Mouse (Mus musculus): ENCODE measurements around the gene Cat. TPM values are rescaled to one million over a fixed set of nuclear protein-coding genes. Genes with fewer than 3 reads are reported as not detected.

Gene Cat
- total and polyA plus RNA-seq, 2 experiments, result 1,476 to 1,807 TPM

GRCm38 (mm10) chr2:103476657-103477056, 8.3 kb downstream of the Cat start:
- H3K9ac ChIP-seq (ENCODE audit: low read depth, low read length), result peak overlapping the region; percentile 87
- WGBS, result 36% methylated on average over 11 of the region's 11 CpGs
- H3K4me1 ChIP-seq (ENCODE audit: control insufficient read depth, insufficient read depth, low read length), result peaks cover 38% of the 10 kb centered on the region
- DNase-seq (ENCODE audit: extremely low read depth, low read depth, low spot score), result peak; percentile 57
- H3K27me3 ChIP-seq (ENCODE audit: control insufficient read depth, insufficient read depth, low read length), result no peaks in the 10 kb centered on the region
- peaks cover 62% of the 10 kb centered on the region for H3K36me3 ChIP-seq (ENCODE audit: control insufficient read depth, insufficient read depth, low read length)
- peak overlapping the region; percentile 95 for H3K27ac ChIP-seq (replicated peaks; ENCODE audit: insufficient read depth, low read depth, low read length)
- H3K79me2 ChIP-seq (ENCODE audit: control insufficient read depth, insufficient read depth, low read length), result peaks cover 29% of the 10 kb centered on the region; the same call in 1 of the 2 replicates
- TF ChIP-seq POLR2A (IDR thresholded peaks at IDR 0.05; ENCODE audit: extremely low read depth, insufficient read depth, low read length) (no peak), CTCF (IDR thresholded peaks at IDR 0.05; ENCODE audit: low read depth, low read length) (no peak)
- H3K4me3 ChIP-seq (ENCODE audit: insufficient read depth, low read depth, low read length), result peak overlapping the region; percentile 47

DNA sequence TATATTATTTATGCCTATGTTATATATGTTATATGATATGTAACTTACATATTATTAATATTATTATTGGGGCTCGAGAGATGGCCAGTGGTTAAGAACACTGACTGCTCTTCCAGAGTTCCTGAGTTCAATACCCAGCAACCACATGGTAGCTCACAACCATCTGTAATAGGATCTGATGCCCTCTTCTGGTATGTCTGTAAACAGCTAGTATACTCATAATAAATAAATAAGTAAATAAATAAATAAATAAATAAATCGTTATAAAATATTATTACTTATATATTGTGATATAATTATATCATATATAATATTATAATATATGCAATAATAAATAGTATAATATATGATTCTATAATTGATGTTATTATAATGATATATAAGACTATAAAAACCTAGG, 8.8 kb downstream of the Cat start:
- no peak overlapping the region for H3K9ac ChIP-seq (ENCODE audit: low read depth, low read length)
- TF ChIP-seq CTCF (IDR thresholded peaks at IDR 0.05; ENCODE audit: low read depth, low read length) (no peak), POLR2A (IDR thresholded peaks at IDR 0.05; ENCODE audit: extremely low read depth, insufficient read depth, low read length) (no peak)
- no peak overlapping the region for H3K27ac ChIP-seq (replicated peaks; ENCODE audit: insufficient read depth, low read depth, low read length)
- peaks cover 25% of the 10 kb centered on the region; the same call in 1 of the 2 replicates for H3K79me2 ChIP-seq (ENCODE audit: control insufficient read depth, insufficient read depth, low read length)
- peaks cover 62% of the 10 kb centered on the region for H3K36me3 ChIP-seq (ENCODE audit: control insufficient read depth, insufficient read depth, low read length)
- 47% methylated on average over 2 of the region's 2 CpGs for WGBS
- peaks cover 41% of the 10 kb centered on the region for H3K4me1 ChIP-seq (ENCODE audit: control insufficient read depth, insufficient read depth, low read length)
- H3K4me3 ChIP-seq (ENCODE audit: insufficient read depth, low read depth, low read length), result 0 out of 2 replicates have a peak overlapping the region, but pooled peaks have one; percentile 47
- DNase-seq (ENCODE audit: extremely low read depth, low read depth, low spot score), result no peak
- no peaks in the 10 kb centered on the region for H3K27me3 ChIP-seq (ENCODE audit: control insufficient read depth, insufficient read depth, low read length)

DNA sequence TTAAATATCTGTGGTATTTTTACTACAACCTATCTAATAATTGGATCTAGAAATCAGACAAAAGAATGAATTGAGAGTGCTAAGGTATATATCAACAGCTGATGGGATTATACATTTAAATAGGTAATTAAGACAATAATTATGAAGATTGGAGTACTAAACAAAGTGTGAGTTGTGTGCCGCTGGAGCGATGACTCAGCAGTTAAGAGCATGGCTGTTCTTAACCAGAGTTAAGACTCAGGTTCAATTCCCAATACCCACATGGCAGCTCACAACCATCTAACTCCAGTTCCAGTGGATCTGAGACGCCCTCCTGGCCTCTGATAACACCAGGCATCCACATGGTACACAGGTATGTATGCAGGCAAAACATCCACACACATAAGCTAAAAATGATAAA, 11.6 kb downstream of the Cat start:
- no peak overlapping the region for H3K4me3 ChIP-seq (ENCODE audit: insufficient read depth, low read depth, low read length)
- H3K27me3 ChIP-seq (ENCODE audit: control insufficient read depth, insufficient read depth, low read length), result no peaks in the 10 kb centered on the region
- no peak overlapping the region for H3K9ac ChIP-seq (ENCODE audit: low read depth, low read length)
- TF ChIP-seq CTCF (IDR thresholded peaks at IDR 0.05; ENCODE audit: low read depth, low read length), result no peak
- TF ChIP-seq POLR2A (IDR thresholded peaks at IDR 0.05; ENCODE audit: extremely low read depth, insufficient read depth, low read length), result no peak
- H3K27ac ChIP-seq (replicated peaks; ENCODE audit: insufficient read depth, low read depth, low read length), result 0 out of 2 replicates have a peak overlapping the region, but pooled peaks have one; percentile 20
- 68% methylated on average over 3 of the region's 3 CpGs for WGBS
- H3K4me1 ChIP-seq (ENCODE audit: control insufficient read depth, insufficient read depth, low read length), result peaks cover 47% of the 10 kb centered on the region
- peak; percentile 48 for DNase-seq (ENCODE audit: extremely low read depth, low read depth, low spot score)
- peaks cover 76% of the 10 kb centered on the region for H3K36me3 ChIP-seq (ENCODE audit: control insufficient read depth, insufficient read depth, low read length)
- H3K79me2 ChIP-seq (ENCODE audit: control insufficient read depth, insufficient read depth, low read length), result peaks cover 16% of the 10 kb centered on the region; the same call in 1 of the 2 replicates

- H3K4me1 ChIP-seq (ENCODE audit: control insufficient read depth, insufficient read depth, low read length), result peaks cover 47% of the 10 kb centered on the region
- TF ChIP-seq CTCF (IDR thresholded peaks at IDR 0.05; ENCODE audit: low read depth, low read length) (no peak), POLR2A (IDR thresholded peaks at IDR 0.05; ENCODE audit: extremely low read depth, insufficient read depth, low read length) (no peak)
- H3K9ac ChIP-seq (ENCODE audit: low read depth, low read length), result peak overlapping the region; percentile 23
- H3K4me3 ChIP-seq (ENCODE audit: insufficient read depth, low read depth, low read length), result no peak overlapping the region
- DNase-seq (ENCODE audit: extremely low read depth, low read depth, low spot score), result peak; percentile 99
- WGBS, result 21% methylated on average over 10 of the region's 10 CpGs
- no peaks in the 10 kb centered on the region for H3K27me3 ChIP-seq (ENCODE audit: control insufficient read depth, insufficient read depth, low read length)
- H3K79me2 ChIP-seq (ENCODE audit: control insufficient read depth, insufficient read depth, low read length), result no peaks in the 10 kb centered on the region
- H3K27ac ChIP-seq (replicated peaks; ENCODE audit: insufficient read depth, low read depth, low read length), result peak overlapping the region; percentile 81
- peaks cover 79% of the 10 kb centered on the region for H3K36me3 ChIP-seq (ENCODE audit: control insufficient read depth, insufficient read depth, low read length)
Measured at GRCm38 (mm10) chr2:103466984-103467588, 17.9 kb downstream of the Cat start.

- peaks cover 48% of the 10 kb centered on the region for H3K4me1 ChIP-seq (ENCODE audit: control insufficient read depth, insufficient read depth, low read length)
- H3K27ac ChIP-seq (replicated peaks; ENCODE audit: insufficient read depth, low read depth, low read length), result peak overlapping the region; percentile 96
- H3K27me3 ChIP-seq (ENCODE audit: control insufficient read depth, insufficient read depth, low read length), result no peaks in the 10 kb centered on the region
- no peak for TF ChIP-seq POLR2A (IDR thresholded peaks at IDR 0.05; ENCODE audit: extremely low read depth, insufficient read depth, low read length)
- TF ChIP-seq CTCF (IDR thresholded peaks at IDR 0.05; ENCODE audit: low read depth, low read length), result no peak
- H3K9ac ChIP-seq (ENCODE audit: low read depth, low read length), result peak overlapping the region; percentile 77
- no peak overlapping the region for H3K4me3 ChIP-seq (ENCODE audit: insufficient read depth, low read depth, low read length)
- H3K36me3 ChIP-seq (ENCODE audit: control insufficient read depth, insufficient read depth, low read length), result peaks cover 81% of the 10 kb centered on the region
- peak; percentile 98 for DNase-seq (ENCODE audit: extremely low read depth, low read depth, low spot score)
- WGBS, result 24% methylated on average over 3 of the region's 3 CpGs
- H3K79me2 ChIP-seq (ENCODE audit: control insufficient read depth, insufficient read depth, low read length), result no peaks in the 10 kb centered on the region
Measured at GRCm38 (mm10) chr2:103466272-103466671, 18.7 kb downstream of the Cat start.

DNA sequence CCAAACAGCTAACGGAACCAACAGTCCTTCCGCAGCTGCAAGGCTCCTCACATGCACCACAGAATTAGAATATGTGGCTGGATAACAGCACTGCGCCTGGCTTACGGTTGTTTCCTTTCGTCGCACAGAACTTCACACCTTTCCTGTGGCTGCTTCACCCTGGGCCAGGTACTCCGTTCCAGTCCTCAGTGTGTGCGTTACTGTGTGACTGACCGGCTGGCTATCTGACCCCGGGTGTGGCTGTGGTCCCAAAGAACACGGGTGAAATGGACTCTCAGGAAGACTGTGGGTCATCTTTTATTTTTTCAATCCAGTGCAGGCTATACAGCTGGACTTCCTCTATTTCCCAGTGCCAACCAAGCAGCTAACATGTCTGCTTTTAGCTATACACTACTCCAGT, 19.5 kb downstream of the Cat start:
- Histone ChIP-seq H3K9ac (ENCODE audit: low read depth, low read length) (peak overlapping the region; percentile 77), H3K79me2 (ENCODE audit: control insufficient read depth, insufficient read depth, low read length) (no peaks in the 10 kb centered on the region), H3K27ac (replicated peaks; ENCODE audit: insufficient read depth, low read depth, low read length) (peak overlapping the region; percentile 96), H3K4me1 (ENCODE audit: control insufficient read depth, insufficient read depth, low read length) (peaks cover 42% of the 10 kb centered on the region), H3K4me3 (ENCODE audit: insufficient read depth, low read depth, low read length) (no peak overlapping the region), H3K36me3 (ENCODE audit: control insufficient read depth, insufficient read depth, low read length) (peaks cover 80% of the 10 kb centered on the region), H3K27me3 (ENCODE audit: control insufficient read depth, insufficient read depth, low read length) (no peaks in the 10 kb centered on the region)
- TF ChIP-seq CTCF (IDR thresholded peaks at IDR 0.05; ENCODE audit: low read depth, low read length), result no peak
- TF ChIP-seq POLR2A (IDR thresholded peaks at IDR 0.05; ENCODE audit: extremely low read depth, insufficient read depth, low read length), result no peak
- DNase-seq (ENCODE audit: extremely low read depth, low read depth, low spot score), result peak; percentile 58
- whole genome bisulfite sequencing, result 31% methylated on average over 11 of the region's 11 CpGs
